Mouse (Mus musculus) midbrain, embryonic 13.5 days (tissue): ENCODE data around the gene Eif2s1. TPM values are rescaled to one million over a fixed set of nuclear protein-coding genes. Genes with fewer than 3 reads are reported as not detected.

ENCODE experiments used
- ATAC-seq: fragments of 200-750 bp; cut with Nextera tagmentation; 2 replicates; pipeline ENCODE4 v1.8.0; 2017; ENCODE audit warnings: mild to moderate bottlenecking, moderate TSS enrichment, moderate library complexity
- H3K27ac ChIP-seq: fragments of 300-500 bp; sonication (generic); 2 replicates; pipeline ENCODE4 v1.5.1; 2015; ENCODE audit warnings: inconsistent platforms, mild to moderate bottlenecking, moderate library complexity
- H3K27me3 ChIP-seq: fragments of 300-500 bp; sonication (generic); 2 replicates; pipeline ENCODE4 v1.6.1; 2015; ENCODE audit warnings: mild to moderate bottlenecking, inconsistent platforms
- H3K36me3 ChIP-seq: fragments of 300-500 bp; sonication (generic); 2 replicates; pipeline ENCODE4 v1.6.1; 2015; ENCODE audit warnings: mild to moderate bottlenecking, inconsistent platforms
- H3K4me1 ChIP-seq: fragments of 300-500 bp; sonication (generic); replicated peaks from 2 replicates; pipeline ENCODE4 v1.6.1; 2015; ENCODE audit warnings: inconsistent platforms
- H3K4me2 ChIP-seq: fragments of 300-500 bp; sonication (generic); replicated peaks from 2 replicates; pipeline ENCODE4 v1.6.1; 2015; ENCODE audit warnings: moderate library complexity, mild to moderate bottlenecking, inconsistent platforms
- H3K4me3 ChIP-seq: fragments of 300-500 bp; sonication (generic); replicated peaks from 2 replicates; pipeline ENCODE4 v1.5.1; 2015; ENCODE audit warnings: mild to moderate bottlenecking, inconsistent platforms
- H3K9ac ChIP-seq: fragments of 300-500 bp; sonication (generic); replicated peaks from 2 replicates; pipeline ENCODE4 v1.6.1; 2015; ENCODE audit warnings: mild to moderate bottlenecking, inconsistent platforms
- H3K9me3 ChIP-seq: fragments of 300-500 bp; sonication (generic); 2 replicates; pipeline ENCODE4 v1.6.1; 2016; ENCODE audit warnings: mild to moderate bottlenecking, inconsistent platforms
- WGBS: fragments of 180-500 bp; shearing (Covaris S2); methylation state at CpG from one replicate; pipeline ENCODE4 v1.1.7; 2015; 5-methylcytosine and 5-hydroxymethylcytosine counted together
- polyA plus RNA-seq: library from polyadenylated mRNA; unstranded; fragments of >200 nt; fragmentation: Nextera tagmentation; extraction: Ambion mirVana; gene quantifications from 2 replicates; pipeline ENCODE4 v1.2.1, GENCODE M21; 2015

The Eif2s1 gene
- polyA plus RNA-seq = 163 and 178 TPM in 2 replicates

DNA sequence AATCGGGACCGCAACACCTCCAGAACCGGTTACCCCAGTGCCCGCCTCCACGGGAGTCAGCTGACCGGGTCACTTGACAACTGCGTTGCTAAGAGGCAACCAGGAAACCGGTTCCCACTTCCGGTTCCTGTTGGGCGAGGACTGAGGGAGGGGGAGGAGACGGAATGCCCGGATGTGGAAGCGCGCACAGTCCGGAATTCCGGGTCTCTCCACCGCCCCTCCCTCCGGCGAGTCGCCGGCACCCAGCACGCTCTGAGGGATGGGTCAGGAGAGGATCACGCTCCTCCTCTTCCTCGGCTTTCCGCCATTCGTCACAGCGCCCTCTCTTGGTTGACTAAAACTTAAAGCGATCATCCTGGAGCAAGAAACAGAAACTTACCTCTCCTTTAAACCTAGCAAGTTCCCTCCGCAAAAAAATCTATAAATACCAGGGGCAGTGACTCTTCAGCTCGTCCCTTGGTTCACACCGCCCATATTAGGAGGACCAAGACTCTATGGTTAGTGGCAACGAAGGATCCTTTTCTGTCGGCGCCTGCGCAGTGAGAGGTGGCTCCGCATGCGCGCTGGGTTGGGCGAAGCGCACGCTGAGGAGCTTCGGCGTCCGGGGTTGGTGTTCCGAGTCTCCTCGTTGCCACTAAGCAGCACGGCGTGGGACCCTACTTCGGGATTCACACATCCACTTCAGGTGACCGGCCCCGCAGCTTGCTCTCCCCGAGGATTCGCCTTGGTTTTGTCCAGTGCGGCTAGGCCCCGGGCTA lies at the start of gene Eif2s1, which contains the start of gene Atp6v1d:
TSS of gene Eif2s1 (plus strand) at position 324 of the 758 bp plus-strand sequence.
TSS of gene Atp6v1d (minus strand) at position 143 of the 758 bp plus-strand sequence.
- H3K36me3 ChIP-seq = 0 out of 2 replicates have a peak, but pooled peaks cover 5% of the 10 kb centered on the region
- H3K9me3 ChIP-seq = no peaks in the 10 kb centered on the region
- ATAC-seq = peak; percentile 100
- WGBS = under 1% methylated on average over 55 of the region's 55 CpGs
- H3K9ac ChIP-seq = peak within 1 kb of the TSS; percentile 89
- peak within 1 kb of the TSS; percentile 84 for H3K4me3 ChIP-seq
- peak within 1 kb of the TSS; percentile 91 for H3K4me2 ChIP-seq
- peak within 1 kb of the TSS; percentile 78 for H3K27ac ChIP-seq
- no peaks in the 10 kb centered on the region for H3K27me3 ChIP-seq
- H3K4me1 ChIP-seq = peaks cover 38% of the 10 kb centered on the region

DNA sequence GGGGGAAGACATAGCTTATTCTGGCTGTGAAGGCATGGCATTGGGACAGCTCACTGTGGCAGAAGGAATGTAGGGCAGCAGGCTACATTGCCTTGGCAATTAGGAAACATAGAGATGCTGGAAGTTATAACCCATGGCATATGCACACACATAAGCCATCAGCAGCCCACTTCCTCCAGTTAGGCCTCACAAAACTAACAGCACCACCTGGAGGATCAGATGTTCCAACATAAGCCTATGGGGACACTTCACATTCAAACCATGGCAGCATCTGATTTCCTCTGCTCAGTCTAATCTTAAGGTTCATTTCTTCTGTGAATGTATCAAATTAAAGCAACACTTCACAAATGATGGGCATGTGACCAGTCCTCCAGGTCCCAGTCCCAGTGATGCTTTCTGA lies 47.2 kb upstream of the Eif2s1 start:
- Histone ChIP-seq H3K4me2 (no peak overlapping the region), H3K4me1 (no peaks in the 10 kb centered on the region), H3K9ac (no peak overlapping the region), H3K36me3 (no peaks in the 10 kb centered on the region), H3K9me3 (no peaks in the 10 kb centered on the region), H3K4me3 (no peak overlapping the region), H3K27me3 (no peaks in the 10 kb centered on the region), H3K27ac (no peak overlapping the region)
- ATAC-seq = no peak

DNA sequence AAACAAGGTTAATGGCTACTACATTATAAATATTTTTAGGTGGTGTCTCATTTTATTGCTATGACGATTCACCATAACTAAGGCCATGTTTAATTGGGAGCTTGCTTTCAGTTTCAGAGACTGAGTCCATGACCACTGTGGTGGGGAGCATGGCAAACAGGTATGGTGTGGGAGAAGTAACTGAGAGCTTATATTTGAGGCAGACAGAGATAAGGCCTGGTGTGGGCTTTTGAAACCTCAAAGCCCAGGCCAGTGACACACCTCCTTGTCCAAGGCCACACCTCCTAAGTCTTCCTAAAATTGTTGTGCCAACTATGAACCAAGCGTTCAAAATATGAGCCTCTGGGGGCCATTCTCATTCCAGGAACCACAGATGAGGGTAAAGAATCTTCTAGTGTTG lies 27.1 kb upstream of the Eif2s1 start:
- no peaks in the 10 kb centered on the region for H3K9me3 ChIP-seq
- no peak for ATAC-seq
- H3K4me2 ChIP-seq = no peak overlapping the region
- WGBS = 92% methylated on average over 2 of the region's 2 CpGs
- H3K9ac ChIP-seq = no peak overlapping the region
- H3K4me1 ChIP-seq = no peaks in the 10 kb centered on the region
- no peaks in the 10 kb centered on the region for H3K27me3 ChIP-seq
- H3K36me3 ChIP-seq = peaks cover 48% of the 10 kb centered on the region
- H3K27ac ChIP-seq = no peak overlapping the region
- no peak overlapping the region for H3K4me3 ChIP-seq

DNA sequence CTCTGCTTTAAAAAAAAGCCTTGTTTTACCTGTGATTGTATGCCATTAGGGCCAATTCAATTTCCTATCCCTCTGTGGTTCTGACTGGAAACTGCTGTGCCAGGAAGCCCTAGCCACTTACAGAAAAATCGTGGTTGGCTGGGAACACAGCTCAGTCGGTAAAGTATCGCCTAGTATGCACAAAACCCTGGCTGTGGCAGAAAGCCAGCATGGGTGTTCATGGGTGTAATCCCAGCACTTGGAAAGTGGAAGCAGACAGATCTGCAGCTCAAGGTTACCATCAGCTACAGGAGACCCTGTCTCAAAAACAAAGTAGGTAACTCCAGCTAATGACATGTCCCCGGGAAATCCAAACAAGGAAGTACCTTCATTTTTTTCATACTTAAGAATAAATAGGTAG lies 21.7 kb upstream of the Eif2s1 start:
- Histone ChIP-seq H3K4me2 (no peak overlapping the region), H3K36me3 (peaks cover 76% of the 10 kb centered on the region)
- WGBS = 94% methylated on average over 4 of the region's 4 CpGs

DNA sequence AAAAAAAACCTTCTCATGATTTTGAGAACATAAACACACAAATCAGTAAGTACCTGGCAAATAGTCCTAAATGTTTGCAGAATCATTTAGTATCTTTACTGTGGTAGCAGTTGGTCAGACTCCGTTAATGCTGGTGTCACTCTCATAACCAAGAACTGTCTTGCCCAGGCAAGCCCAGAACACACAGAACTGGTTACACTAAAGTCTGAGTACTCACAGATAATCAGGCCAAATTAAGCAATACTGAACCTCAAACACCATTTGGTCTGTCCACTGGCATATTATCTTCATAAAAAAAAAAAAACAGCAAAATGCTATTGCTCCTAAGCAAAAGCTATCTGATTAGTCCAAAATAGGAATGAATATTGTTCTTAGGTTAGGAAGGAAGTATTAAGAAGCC lies 19.2 kb upstream of the Eif2s1 start:
- H3K4me2 ChIP-seq = no peak overlapping the region

More for the DNA sequence above, 21.7 kb upstream of the Eif2s1 start:
- ATAC-seq = no peak
- Histone ChIP-seq H3K27ac (no peak overlapping the region), H3K27me3 (no peaks in the 10 kb centered on the region), H3K4me3 (no peak overlapping the region), H3K9ac (no peak overlapping the region), H3K4me1 (no peaks in the 10 kb centered on the region), H3K9me3 (no peaks in the 10 kb centered on the region)

DNA sequence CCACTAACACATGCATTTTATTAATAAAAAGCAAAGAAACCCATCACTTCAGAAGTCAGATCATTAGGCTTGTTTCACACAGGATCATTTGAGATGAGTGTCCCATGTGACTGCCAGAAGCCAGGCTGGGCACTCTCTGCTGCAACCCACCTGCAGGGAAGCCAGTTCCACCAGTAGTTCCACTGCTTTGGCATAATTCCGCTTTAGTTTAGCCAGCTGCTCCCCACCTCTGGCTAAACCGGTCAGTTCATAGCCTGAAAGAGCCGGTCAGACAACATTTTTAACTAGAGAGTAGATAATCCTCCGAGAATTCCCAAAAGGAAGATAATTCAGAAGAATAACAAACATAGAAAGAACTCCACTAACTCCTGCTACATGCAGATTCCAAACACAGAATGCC lies 13.4 kb upstream of the Eif2s1 start:
- no peaks in the 10 kb centered on the region for H3K27me3 ChIP-seq
- peaks cover 49% of the 10 kb centered on the region for H3K36me3 ChIP-seq
- 92% methylated on average over 4 of the region's 4 CpGs for WGBS
- no peak for ATAC-seq
- H3K4me2 ChIP-seq = no peak overlapping the region
- no peak overlapping the region for H3K27ac ChIP-seq
- no peak overlapping the region for H3K4me3 ChIP-seq
- no peak overlapping the region for H3K9ac ChIP-seq
- no peaks in the 10 kb centered on the region for H3K4me1 ChIP-seq
- H3K9me3 ChIP-seq = no peaks in the 10 kb centered on the region

More for the DNA sequence above, 19.2 kb upstream of the Eif2s1 start:
- 95% methylated on average over 1 of the region's 1 CpGs for WGBS
- no peak overlapping the region for H3K27ac ChIP-seq
- H3K9ac ChIP-seq = no peak overlapping the region
- no peaks in the 10 kb centered on the region for H3K4me1 ChIP-seq
- no peak for ATAC-seq
- peaks cover 59% of the 10 kb centered on the region for H3K36me3 ChIP-seq
- no peaks in the 10 kb centered on the region for H3K27me3 ChIP-seq
- H3K4me3 ChIP-seq = no peak overlapping the region
- H3K9me3 ChIP-seq = no peaks in the 10 kb centered on the region

DNA sequence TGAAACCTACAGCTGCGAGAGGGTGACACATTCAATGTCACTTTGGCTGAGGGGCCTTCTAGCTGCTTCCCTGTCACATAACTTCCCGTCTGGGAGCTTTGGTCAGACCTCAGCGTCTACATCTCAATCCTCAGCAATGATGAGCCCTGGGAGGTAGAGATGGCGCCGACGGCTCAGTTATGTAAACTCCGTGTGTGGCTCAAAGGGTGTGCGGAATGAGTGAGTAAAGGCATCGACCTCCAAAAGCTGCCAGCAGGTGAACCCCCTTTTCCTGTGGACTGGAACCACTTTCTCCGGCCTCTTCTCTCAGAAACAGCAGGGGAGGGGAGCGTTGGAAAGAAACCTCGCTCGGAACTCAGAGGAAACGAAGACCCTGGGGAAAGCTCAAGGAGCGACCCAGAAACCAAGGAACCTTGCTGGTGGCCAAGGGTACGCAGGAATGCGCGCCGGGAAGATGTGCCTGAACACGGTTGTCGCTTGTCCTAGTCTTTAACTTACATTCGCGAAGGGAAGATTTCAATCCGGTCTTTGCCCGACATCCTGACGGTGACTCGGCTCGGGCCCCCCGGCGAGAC lies 611 bp upstream of the Eif2s1 start:
- H3K27ac ChIP-seq = peak overlapping the region; percentile 64
- no peak; the same call in none of the 2 replicates for ATAC-seq
- peak overlapping the region; percentile 84 for H3K9ac ChIP-seq
- WGBS = under 1% methylated on average over 30 of the region's 30 CpGs
- peak overlapping the region; percentile 91 for H3K4me2 ChIP-seq
- peaks cover 11% of the 10 kb centered on the region for H3K36me3 ChIP-seq
- H3K4me3 ChIP-seq = peak overlapping the region; percentile 84
- peaks cover 38% of the 10 kb centered on the region for H3K4me1 ChIP-seq
- H3K9me3 ChIP-seq = no peaks in the 10 kb centered on the region
- no peaks in the 10 kb centered on the region for H3K27me3 ChIP-seq

DNA sequence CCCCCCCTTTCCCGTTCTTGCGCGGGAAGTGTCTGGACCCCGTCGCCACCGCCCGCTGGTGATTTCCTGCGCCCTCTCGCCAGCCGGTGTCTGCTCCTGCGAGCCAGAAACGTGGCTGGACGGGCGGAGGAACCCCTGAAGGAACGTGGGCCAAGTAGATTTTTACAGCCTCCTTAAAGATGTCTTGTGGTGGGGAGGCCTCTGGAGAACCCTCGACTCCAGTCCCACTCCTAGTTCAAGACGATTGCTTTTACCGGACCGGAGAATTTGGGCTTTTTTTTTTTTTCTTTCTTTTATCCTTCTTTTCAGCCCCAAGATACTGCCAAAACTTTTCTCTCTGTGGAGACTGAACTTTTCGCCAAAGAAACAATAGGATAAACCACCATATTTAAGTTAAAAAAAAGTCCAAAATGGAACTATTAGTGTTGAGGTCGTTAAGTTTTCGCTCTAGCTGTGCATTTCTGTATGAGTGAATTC lies 673 bp downstream of the Eif2s1 start:
- Histone ChIP-seq H3K9ac (peak overlapping the region; percentile 89), H3K4me2 (peak overlapping the region; percentile 63), H3K9me3 (no peaks in the 10 kb centered on the region), H3K27ac (peak overlapping the region; percentile 78), H3K27me3 (no peaks in the 10 kb centered on the region), H3K4me3 (peak overlapping the region; percentile 84), H3K4me1 (peaks cover 38% of the 10 kb centered on the region), H3K36me3 (peaks cover 9% of the 10 kb centered on the region; the same call in 1 of the 2 replicates)
- ATAC-seq = no peak
- under 1% methylated on average over 22 of the region's 22 CpGs for WGBS

DNA sequence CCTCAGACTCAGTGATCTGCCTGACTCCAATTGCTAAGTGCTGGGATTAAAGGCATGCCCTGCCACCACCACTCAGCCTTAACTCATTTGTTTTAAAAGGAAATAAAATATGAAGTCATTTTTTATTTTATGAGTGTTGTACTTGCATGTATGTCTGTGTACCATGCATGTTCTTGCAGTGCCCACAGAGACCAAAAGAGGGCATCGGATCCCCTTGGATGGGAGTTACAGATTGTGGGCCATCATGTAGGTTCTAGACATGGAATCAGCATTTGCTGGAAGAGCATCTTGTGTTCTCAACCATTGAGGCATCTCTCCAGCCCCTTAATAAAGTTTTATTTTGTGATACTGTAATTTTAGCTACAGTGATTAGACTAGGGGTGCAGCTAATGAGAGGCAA lies 3.8 kb downstream of the Eif2s1 start:
- H3K4me3 ChIP-seq = no peak overlapping the region
- no peaks in the 10 kb centered on the region for H3K27me3 ChIP-seq
- H3K27ac ChIP-seq = no peak overlapping the region
- no peak overlapping the region for H3K4me2 ChIP-seq
- no peak overlapping the region for H3K9ac ChIP-seq
- whole genome bisulfite sequencing = 100% methylated on average over 1 of the region's 1 CpGs
- peaks cover 22% of the 10 kb centered on the region; the same call in 1 of the 2 replicates for H3K36me3 ChIP-seq
- H3K9me3 ChIP-seq = no peaks in the 10 kb centered on the region
- no peak for ATAC-seq
- H3K4me1 ChIP-seq = peaks cover 20% of the 10 kb centered on the region

DNA sequence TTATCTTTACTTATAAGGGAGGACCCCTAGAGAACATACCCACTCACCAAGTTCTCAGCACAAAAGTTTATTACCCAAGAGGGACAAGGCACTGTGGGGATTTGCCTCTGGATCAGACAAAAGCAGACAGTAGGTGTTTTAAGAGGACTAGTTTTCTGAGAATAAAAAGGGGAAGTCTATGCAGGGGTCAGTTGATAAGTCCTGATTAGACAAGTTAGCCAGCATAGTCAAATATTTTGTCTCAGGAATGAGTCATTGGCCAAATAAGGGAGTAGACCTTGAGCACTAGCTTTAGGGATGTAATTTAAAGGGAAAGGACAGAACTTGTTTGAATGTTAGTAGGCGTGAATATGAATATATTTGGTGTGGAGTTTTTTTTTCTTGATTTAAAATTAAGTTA lies 6.5 kb downstream of the Eif2s1 start:
- H3K9me3 ChIP-seq = no peaks in the 10 kb centered on the region
- no peak overlapping the region for H3K4me2 ChIP-seq
- no peak overlapping the region for H3K4me3 ChIP-seq
- H3K36me3 ChIP-seq = peaks cover 34% of the 10 kb centered on the region
- no peak overlapping the region for H3K27ac ChIP-seq
- H3K4me1 ChIP-seq = peaks cover 8% of the 10 kb centered on the region
- no peak overlapping the region for H3K9ac ChIP-seq
- ATAC-seq = no peak
- 90% methylated on average over 1 of the region's 1 CpGs for WGBS
- no peaks in the 10 kb centered on the region for H3K27me3 ChIP-seq

DNA sequence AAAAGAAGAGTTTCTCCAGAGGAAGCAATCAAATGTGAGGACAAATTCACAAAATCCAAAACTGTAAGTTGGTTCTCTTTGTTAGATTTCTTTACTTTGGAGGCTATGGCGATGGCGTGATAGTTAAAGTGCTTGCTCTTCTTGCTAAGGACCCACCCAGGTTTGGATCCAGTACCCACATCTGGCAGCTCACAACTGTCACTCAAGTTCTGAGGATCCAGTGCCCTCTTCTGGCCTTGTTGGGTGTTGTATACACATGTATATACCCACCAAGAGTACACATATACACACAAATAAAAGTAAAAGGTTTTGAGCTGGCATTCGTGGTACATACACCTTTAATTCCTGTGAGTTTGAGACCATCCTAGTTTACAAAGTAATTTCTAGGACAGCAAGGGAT lies 13.0 kb downstream of the Eif2s1 start:
- no peak overlapping the region for H3K4me3 ChIP-seq
- H3K4me1 ChIP-seq = no peaks in the 10 kb centered on the region
- no peak overlapping the region for H3K27ac ChIP-seq
- H3K27me3 ChIP-seq = no peaks in the 10 kb centered on the region
- WGBS = 94% methylated on average over 3 of the region's 3 CpGs
- H3K9ac ChIP-seq = no peak overlapping the region
- H3K4me2 ChIP-seq = no peak overlapping the region
- H3K36me3 ChIP-seq = peaks cover 54% of the 10 kb centered on the region
- no peak for ATAC-seq
- H3K9me3 ChIP-seq = no peaks in the 10 kb centered on the region

DNA sequence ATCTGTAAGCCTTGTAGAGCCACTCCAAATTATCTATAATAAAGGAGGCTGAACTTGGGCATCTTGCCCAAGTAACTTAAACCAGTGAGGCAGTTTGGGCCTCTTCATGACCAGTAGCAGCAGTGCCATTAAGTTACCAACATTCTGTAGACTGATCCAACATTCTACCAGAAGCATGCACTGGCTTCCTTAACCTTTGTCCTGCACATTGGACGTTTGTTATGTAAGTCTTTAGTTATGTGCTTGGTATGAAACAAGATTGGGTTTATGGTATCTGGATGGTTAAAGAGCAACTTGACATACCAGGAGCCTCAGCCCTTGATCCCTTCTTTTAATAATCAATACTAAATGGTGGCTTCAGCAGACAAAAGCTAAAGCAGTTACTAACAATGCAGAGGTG lies 28.4 kb downstream of the Eif2s1 start:
- Histone ChIP-seq H3K4me1 (no peaks in the 10 kb centered on the region), H3K27ac (no peak overlapping the region), H3K27me3 (no peaks in the 10 kb centered on the region), H3K4me3 (no peak overlapping the region), H3K36me3 (peaks cover 18% of the 10 kb centered on the region), H3K9me3 (peaks cover 6% of the 10 kb centered on the region; the same call in 1 of the 2 replicates), H3K4me2 (no peak overlapping the region), H3K9ac (no peak overlapping the region)
- no peak for ATAC-seq
- WGBS = 83% methylated on average over 1 of the region's 1 CpGs
